Mouse (Mus musculus) cerebellum, adult 11-12 months (tissue): ENCODE data around the gene Cep57l1.

Experiments used
- DNase-seq: peaks from one replicate; pipeline ENCODE4 v3.0.0; 2022

Cep57l1 gene

GRCm38 (mm10) chr10:41733214-41733613 lies 76.5 kb downstream of the Cep57l1 start:
- no peak for DNase-seq

- no peak for DNase-seq
Measured at GRCm38 (mm10) chr10:41731932-41732331, 77.7 kb downstream of the Cep57l1 start.

GRCm38 (mm10) chr10:41730746-41731145 lies 78.9 kb downstream of the Cep57l1 start:
- DNase-seq, result no peak

- no peak for DNase-seq
Measured at GRCm38 (mm10) chr10:41726215-41726614, 83.5 kb downstream of the Cep57l1 start.

GRCm38 (mm10) chr10:41719587-41719986 lies 90.1 kb downstream of the Cep57l1 start:
- no peak for DNase-seq

GRCm38 (mm10) chr10:41716029-41716897 lies 93.4 kb downstream of the Cep57l1 start, which contains the start of gene Ccdc162:
TSS of gene Ccdc162 (minus strand) at chr10:41716634.
- DNase-seq, result no peak

- no peak for DNase-seq
Measured at GRCm38 (mm10) chr10:41715557-41715956, 94.1 kb downstream of the Cep57l1 start.

- DNase-seq, result no peak
Measured at GRCm38 (mm10) chr10:41711467-41711866, 98.2 kb downstream of the Cep57l1 start.

GRCm38 (mm10) chr10:41710773-41711172 lies 98.9 kb downstream of the Cep57l1 start:
- no peak for DNase-seq

- no peak for DNase-seq
Measured at GRCm38 (mm10) chr10:41709341-41709740, 100.3 kb downstream of the Cep57l1 start.

GRCm38 (mm10) chr10:41699669-41700068 lies 110.0 kb downstream of the Cep57l1 start:
- no peak for DNase-seq

- DNase-seq, result no peak
Measured at GRCm38 (mm10) chr10:41697040-41697439, 112.6 kb downstream of the Cep57l1 start.

- DNase-seq, result no peak
Measured at GRCm38 (mm10) chr10:41690978-41691377, 118.7 kb downstream of the Cep57l1 start.

GRCm38 (mm10) chr10:41689941-41690887 lies 119.5 kb downstream of the Cep57l1 start:
- DNase-seq, result peak; percentile 46

GRCm38 (mm10) chr10:41684548-41684996 lies 125.1 kb downstream of the Cep57l1 start:
- DNase-seq, result no peak

GRCm38 (mm10) chr10:41682546-41683393 lies 126.9 kb downstream of the Cep57l1 start:
- peak; percentile 77 for DNase-seq

GRCm38 (mm10) chr10:41678746-41679360 lies 130.8 kb downstream of the Cep57l1 start:
- DNase-seq, result peak; percentile 95

GRCm38 (mm10) chr10:41677396-41677795 lies 132.3 kb downstream of the Cep57l1 start:
- DNase-seq, result peak; percentile 45

- DNase-seq, result no peak
Measured at GRCm38 (mm10) chr10:41676661-41677061, 133.0 kb downstream of the Cep57l1 start.

- no peak for DNase-seq
Measured at GRCm38 (mm10) chr10:41675842-41676571, 133.7 kb downstream of the Cep57l1 start.

GRCm38 (mm10) chr10:41675243-41675642 lies 134.4 kb downstream of the Cep57l1 start:
- no peak for DNase-seq
